Mouse (Mus musculus): Measurements from ENCODE around the gene Cdrt4.

Gene Cdrt4

GRCm38 (mm10) chr11:62995755-62996521 is 44.9 kb downstream of the Cdrt4 start:
- DNase-seq (ENCODE audit: low read depth, low spot score) = no peak

DNA sequence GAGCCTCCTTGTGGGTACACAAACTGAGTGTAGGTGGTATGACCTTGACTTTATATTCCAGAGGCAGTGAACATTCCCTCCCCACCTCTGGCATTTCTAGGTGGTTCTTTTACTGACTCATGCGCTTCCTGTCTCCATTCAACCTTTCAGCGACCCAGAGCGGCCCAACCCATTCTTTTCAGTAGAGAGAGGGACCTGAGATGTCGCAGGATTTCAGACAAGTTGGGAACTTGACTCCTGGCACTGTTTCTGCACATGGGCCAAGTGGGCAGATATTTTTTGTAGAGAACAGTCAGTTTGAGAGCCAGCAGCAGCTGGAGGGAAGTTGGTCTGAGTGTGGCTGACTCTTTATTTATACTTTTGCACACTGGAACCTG is 45.5 kb downstream of the Cdrt4 start:
- no peak for DNase-seq (ENCODE audit: low read depth, low spot score)

- DNase-seq (ENCODE audit: low read depth, low spot score) = no peak
These were observed 46.2 kb downstream of the Cdrt4 start for GRCm38 (mm10) chr11:62997039-62997717.

DNA sequence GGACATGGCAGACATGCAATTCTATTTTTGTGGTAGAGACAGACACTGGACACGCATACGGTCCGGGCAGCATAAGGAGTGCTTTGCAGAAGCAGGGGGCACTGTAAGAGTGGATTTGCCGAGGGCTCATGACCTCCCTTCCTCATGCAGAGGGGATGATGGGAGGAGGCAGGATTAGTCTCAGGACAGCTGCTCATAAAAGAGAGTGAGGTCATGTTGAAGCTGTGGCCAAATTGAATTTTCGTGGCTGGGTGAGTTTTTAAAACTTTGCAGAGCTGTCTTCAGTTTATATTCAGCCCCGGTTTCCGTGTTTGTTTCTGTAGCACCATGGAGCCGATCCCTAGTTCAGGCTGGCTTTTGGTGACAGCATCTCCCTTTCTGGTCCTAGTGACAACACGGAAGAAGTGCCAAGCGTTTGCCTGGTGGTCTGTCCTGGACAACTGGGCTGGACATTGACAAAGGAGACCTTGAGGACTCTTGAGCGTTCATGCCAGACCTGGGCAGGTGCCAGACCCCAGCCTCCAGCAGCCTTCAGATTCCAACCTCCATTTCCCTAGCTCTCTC is 46.8 kb downstream of the Cdrt4 start:
- no peak for DNase-seq (ENCODE audit: low read depth, low spot score)

DNA sequence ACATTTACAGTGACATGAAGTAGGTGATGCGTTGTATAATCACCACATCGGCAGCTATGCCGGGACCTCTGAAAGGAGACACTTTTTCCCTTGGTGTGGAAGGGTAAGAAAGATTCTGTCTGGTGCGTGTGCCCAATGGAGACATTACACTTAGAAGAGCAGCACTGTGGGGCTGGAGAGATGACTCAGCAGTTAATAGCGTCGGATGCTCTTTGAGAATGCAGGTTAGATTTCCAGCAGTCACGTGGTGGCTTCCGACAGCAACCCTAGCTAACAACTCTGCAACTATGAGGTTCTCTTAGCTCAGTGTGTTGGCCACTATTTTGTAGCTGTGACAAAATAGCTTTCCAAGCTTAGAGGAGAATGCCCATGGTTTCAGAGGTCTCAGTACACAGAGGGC is 49.1 kb downstream of the Cdrt4 start:
- no peak for DNase-seq (ENCODE audit: low read depth, low spot score)

- no peak for DNase-seq (ENCODE audit: low read depth, low spot score)
These were observed 53.6 kb downstream of the Cdrt4 start for GRCm38 (mm10) chr11:63004617-63005016.

DNA sequence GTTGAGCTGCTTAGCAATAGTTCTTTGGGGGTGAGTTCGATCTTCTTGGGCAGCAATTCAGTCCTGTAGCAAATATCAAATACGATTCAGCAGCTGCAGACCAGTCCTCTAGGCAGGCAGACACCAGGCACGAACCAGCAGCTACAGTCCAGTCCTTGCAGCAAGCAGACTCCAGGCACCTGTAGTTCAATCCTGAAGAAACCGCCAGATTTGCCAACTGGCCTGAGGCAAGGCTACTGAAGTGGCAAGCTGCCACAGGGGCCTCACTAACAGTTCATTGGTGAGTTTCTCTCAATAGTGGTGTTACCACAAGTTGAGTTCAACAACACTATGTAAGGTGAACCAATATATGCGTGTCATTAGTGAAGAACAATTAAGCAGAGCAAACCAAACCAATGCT is 56.4 kb downstream of the Cdrt4 start:
- DNase-seq (ENCODE audit: low read depth, low spot score) = no peak

DNA sequence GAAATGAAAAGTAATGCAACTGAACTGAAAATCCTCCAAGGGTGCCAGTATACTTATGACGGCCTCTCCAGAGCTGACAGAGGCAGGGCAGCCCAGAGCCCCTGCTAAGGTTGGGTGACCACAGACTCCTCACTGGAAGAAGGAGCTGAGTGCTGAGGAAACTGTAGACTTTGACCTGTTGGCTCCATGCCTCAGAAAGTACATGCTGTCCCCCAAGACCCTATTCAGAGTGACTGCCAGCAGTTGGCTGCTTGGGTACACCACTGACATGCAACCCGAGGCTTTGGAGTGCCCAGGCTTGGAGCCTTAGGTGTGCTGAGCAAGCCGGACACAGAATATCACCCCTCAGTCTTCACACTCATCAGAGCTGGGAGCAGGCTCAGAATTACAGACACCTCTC is 57.0 kb downstream of the Cdrt4 start:
- no peak for DNase-seq (ENCODE audit: low read depth, low spot score)

GRCm38 (mm10) chr11:63009761-63010160 is 58.8 kb downstream of the Cdrt4 start:
- no peak for DNase-seq (ENCODE audit: low read depth, low spot score)

GRCm38 (mm10) chr11:63017327-63018082 is 66.5 kb downstream of the Cdrt4 start:
- DNase-seq (ENCODE audit: low read depth, low spot score) = no peak

GRCm38 (mm10) chr11:63018083-63018622 is 67.2 kb downstream of the Cdrt4 start:
- DNase-seq (ENCODE audit: low read depth, low spot score) = no peak

DNA sequence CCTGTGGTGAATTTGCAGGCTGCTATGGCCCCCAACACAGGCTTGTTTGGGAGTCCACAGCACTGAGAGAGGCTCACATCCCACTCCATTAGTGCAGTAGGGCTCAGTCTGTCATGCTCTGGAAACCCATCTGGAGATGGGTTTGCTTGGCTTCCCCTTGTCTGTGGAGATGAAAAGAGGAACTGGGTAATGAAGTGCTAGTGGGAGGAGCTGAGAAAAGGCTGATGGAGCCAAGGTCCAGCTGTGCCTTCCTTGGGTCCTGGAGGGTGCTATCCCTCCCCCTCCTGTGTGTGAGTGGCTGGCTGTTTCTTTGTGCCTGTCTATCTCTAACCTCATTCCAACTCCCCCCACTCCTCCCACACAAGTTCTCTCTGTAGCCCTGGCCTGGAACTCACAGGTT is 69.6 kb downstream of the Cdrt4 start:
- DNase-seq (ENCODE audit: low read depth, low spot score) = no peak

GRCm38 (mm10) chr11:63021141-63021806 is 70.3 kb downstream of the Cdrt4 start:
- no peak for DNase-seq (ENCODE audit: low read depth, low spot score)

- no peak for DNase-seq (ENCODE audit: low read depth, low spot score)
These were observed 72.5 kb downstream of the Cdrt4 start for GRCm38 (mm10) chr11:63023461-63023860.

DNA sequence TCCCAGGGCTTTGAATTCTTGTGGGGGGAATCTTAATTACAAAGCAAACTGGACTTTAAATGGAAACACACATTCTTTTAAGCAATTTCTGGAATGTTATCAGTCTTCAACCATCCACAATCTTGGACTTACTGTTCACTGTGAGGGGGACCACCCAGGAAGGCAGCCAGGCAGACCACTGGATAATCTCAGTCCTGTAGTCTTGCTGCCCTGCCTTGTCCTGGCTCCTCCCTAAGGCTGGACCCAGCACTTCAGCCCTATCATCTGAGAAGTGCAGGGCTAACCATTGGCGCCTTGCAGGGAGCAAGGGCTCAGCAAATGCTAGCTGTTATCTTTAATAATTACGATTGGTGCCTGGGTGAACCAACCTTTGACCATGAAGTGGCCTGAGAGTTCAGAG is 73.1 kb downstream of the Cdrt4 start:
- DNase-seq (ENCODE audit: low read depth, low spot score) = no peak

DNA sequence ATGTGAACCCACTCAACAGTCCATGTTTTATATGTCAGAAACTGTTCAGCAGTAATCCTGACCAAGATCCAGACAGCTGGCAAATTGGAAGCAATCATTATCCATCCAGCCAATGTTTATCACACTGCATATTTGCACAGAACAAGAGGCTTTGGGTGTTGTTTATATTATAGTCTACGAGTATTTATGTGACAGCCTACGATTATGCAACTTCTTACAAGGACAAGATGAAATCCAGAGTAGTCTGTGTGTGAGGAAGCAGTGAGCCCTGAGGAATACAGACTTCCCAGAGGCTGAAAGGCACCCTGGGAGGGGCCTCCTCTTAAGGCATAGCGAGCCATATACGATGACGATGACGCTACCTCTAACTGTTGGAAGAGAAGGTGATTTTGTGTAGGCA is 74.5 kb downstream of the Cdrt4 start:
- no peak for DNase-seq (ENCODE audit: low read depth, low spot score)

DNA sequence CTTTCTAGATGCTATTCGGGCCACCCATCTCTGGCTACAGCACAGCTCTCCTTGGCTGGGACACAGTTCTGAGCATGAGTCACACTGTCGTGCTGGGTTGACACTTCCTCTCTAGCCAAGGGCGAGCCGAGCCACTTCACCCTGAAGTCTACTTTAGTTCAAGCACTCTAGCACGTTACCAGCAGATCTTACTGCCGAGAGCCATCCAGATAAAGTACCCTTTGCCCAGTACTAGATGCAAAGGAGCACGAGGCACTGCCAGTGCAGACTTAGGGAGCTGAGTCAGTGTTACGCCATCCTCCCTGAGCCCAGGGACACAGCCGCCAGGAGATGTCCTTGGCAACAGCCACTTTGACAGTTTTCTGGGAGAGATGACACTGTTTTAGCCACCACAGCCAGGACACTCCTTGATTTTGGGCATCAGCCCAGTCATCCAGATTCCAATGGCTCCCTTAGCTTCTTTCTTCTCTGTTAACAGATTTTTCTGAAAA is 75.7 kb downstream of the Cdrt4 start:
- DNase-seq (ENCODE audit: low read depth, low spot score) = no peak

DNA sequence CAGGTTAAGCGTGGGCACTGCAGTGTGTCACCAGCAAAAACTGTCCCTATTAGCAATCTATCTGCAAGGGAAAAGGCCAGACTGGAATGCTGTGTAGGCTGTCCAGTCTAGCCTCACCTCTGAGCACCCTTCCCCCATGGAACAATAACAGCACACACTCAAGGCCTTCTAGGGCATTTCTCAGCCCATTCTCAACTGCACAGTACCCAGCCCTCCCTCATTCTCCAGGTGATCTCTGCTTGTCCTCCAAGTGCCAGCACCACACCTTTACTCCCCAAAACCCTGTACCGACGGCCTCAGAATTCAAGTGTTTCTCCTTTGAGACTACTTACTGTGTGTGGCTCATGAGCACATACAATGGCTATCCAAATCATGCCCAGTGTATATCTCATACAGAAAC is 77.1 kb downstream of the Cdrt4 start:
- DNase-seq (ENCODE audit: low read depth, low spot score) = no peak

DNA sequence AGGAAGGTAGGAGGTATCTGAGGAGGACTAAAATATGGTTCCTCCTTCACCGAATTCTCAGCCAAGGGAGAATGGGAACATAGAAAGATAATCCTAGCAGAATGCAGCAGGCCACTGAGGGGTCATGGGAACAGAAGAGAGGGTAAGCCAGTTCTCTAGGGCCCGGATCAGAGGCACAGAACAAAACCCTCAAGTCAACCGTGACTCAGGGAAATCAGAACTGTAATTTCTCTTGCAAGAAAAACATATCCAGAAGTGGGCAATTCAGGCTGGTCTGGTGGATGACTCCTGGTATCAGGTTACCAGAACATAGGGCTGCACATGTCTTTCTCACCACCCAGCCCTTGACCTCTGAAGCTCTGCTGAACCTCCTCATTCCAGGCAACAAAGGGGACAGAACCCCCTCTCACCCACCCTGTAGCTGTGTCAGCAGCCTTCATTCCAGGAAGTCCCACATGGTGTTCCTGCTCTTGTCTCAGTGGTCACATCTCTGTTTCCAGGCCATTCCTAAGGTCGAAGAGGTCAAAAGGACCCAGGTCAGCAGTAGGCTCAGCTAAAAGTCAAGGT is 78.2 kb downstream of the Cdrt4 start:
- DNase-seq (ENCODE audit: low read depth, low spot score) = no peak

- no peak for DNase-seq (ENCODE audit: low read depth, low spot score)
These were observed 78.7 kb downstream of the Cdrt4 start for GRCm38 (mm10) chr11:63029721-63030120.
